Mouse (Mus musculus): ENCODE measurements around the gene Olfr1396.
"Not testable (repeated sequence)": the region's sequence is repeated elsewhere in the genome, so short reads cannot be mapped to it uniquely, and the experiment has no call there.

Olfr1396 gene

GRCm38 (mm10) chr11:49089735-49090507 is 24.8 kb downstream of the Olfr1396 start:
- no peak for DNase-seq

DNA sequence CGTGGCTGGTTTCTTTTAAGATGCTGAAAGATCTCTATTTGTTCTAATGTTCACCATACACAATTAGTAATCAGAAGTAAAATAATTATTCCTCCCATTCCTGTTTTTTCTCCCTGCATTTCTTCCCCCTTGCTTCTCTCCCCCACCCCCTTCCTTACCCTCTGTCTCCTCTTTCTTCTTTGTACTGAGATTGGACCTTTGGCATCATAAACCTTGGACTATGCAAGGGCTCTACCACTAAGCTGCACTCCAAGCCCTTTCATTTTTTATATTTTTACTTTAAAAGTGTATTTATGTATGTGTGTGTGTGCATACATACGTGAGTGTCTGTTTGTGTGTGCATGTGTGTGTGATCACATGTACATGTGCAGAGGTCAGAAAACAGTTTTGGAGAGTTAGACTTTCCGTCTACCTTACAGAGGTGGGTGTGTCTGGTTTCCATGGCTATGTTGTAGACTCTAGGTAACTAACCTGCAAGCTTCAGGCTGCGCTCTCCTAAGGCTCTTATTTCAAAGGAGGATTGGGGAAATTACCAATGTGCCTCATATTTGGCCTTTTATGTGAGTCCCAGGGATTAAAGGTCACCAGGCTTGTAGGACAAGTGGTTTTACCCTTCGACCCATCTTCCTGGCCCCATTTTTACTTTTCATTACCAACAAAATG is 25.6 kb downstream of the Olfr1396 start:
- DNase-seq = no peak

DNA sequence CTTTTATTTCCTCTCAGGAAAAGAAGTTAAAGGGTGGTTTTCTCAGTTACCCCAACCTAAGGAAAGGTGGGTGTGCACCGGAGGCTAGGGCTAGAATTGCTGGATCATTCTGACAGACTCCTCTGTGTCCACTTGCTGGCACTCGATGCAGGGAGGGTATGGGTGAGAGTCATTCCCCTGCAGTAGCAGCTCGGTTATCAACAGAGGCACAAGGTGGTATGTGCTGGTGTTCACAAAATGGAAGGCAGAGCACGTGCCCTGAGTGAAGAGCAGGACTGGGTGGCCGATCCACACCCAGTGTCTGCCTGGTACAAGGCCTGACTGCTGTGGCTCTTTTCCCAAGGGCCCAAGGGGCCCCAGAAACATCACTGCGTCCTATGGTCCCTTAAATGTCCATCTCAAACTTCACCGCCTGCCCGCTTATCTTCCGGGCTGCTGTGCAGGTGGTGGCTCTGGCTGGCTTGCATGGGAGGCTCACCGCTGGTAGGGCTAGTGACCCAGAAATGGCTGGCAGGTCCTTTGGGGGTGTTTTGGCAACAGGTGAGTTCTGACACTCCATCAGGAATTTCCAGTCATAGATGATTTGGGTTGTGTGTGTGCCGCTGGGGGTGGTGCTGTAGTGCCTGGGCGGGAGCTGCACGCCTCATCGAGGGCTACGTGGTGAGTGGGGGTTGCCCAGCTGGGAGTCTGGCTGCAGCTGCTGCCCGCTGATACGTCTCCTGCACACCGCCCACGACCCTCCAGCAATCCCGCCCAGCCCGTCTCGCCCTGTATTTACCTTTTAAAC is 26.7 kb downstream of the Olfr1396 start:
- DNase-seq = peak; percentile 82

DNA sequence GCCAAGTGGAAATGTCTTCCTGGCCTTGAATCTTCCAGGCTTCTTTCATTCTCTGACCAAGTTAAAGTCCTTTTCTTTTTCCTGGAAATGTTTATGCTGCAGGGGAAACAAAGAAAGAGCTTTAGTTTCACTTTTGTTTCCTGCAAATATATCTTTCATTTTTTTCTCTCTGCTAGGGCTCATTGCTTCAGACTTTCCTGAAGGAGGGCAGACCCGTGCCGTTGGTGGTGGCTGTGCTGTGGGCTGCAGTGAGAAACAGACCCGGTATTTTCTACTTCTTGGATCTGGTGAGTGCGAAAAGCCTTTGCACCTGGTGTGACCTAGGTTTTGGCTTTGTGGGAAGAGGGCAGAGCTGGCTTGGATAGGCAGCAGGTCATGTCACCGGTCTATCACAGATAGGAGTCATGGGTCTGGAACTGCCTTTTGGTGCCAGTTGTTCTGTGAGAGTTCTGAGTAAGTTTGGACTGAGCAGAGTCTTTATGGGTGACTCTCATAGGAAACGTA is 27.8 kb downstream of the Olfr1396 start:
- peak; percentile 55 for DNase-seq

GRCm38 (mm10) chr11:49084875-49085274 is 29.8 kb downstream of the Olfr1396 start:
- DNase-seq = peak; percentile 67

DNA sequence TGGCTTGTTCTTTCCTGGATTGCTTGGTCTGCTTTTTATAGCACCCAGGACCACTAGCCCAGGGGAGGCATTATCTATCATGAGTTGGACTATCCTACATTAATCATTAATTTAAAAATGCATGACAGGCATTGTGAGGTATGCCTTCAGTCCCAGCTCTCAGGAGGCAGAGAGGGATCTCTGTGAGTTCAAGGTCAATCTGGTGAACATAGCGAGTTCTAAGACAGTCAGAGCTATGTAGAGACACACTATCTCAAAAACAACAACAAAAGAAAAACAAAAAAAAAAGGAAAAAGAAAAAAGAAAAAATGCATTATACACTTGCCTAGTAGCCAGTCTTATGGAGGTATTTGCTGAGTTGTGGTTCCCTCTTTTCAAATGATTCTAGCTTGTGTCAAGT is 30.3 kb downstream of the Olfr1396 start:
- DNase-seq = no peak

- DNase-seq = no peak
These were observed 30.9 kb downstream of the Olfr1396 start for GRCm38 (mm10) chr11:49083808-49084207.

DNA sequence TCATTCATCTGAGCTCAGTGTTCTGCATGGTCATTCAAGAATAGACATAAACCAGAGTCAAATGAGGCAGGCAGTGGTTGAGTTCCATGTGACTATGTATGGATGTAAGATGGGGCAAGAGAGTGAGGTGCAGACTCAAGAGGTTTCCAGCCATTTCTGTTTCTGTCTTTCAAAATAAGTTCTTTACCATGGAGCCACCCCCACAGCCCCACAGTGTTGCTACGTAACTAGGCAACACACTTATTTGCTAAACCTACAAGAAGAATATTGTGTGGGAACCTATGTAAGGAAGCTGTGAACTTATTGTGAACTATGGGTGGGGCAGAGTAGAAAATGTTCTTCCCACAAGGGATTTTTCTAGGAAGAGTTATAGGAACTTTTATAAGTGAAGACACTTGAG is 31.5 kb downstream of the Olfr1396 start:
- DNase-seq = no peak

- no peak for DNase-seq
These were observed 32.8 kb downstream of the Olfr1396 start for GRCm38 (mm10) chr11:49081886-49082285.

GRCm38 (mm10) chr11:49081356-49081755 is 33.3 kb downstream of the Olfr1396 start:
- no peak for DNase-seq

DNA sequence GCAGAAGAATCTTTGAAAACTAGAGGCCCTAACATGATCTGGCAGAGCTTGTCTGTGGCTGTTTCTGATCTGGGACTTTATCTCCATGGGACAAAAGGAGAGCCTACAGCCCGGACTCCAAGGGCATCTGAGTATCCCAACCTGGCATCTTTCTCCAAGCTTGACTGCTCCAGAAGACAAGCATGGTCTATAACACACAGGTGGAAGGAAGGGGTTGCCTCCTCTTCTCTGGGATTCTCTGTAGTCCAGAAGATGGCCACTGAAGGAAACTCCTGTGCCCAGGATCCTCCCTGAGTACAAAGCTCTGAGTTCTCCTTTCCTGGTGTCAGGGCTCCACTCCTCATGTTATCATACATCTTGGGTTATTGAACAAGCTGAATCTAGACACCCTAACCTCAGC is 34.0 kb downstream of the Olfr1396 start:
- DNase-seq = no peak

- DNase-seq = no peak
These were observed 36.0 kb downstream of the Olfr1396 start for GRCm38 (mm10) chr11:49078719-49079118.

DNA sequence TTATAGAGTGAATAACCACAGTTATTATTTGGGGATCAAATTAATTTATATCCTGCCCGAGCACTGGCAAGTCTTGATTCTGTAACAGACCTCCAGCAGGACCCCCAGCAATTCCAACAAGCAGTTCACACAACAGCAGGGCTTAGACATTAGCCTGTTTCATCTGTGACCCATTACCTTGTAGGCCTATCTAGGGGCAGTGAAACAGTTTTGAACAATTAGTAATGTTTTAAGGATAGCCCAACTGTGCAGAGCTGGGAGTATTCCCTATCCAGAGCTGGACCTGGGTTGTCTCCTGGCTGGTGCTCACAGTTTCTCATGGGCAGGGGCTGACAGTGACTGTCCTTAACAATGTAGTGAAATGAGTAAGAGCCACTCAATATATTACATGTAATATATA is 37.7 kb downstream of the Olfr1396 start:
- no peak for DNase-seq

DNA sequence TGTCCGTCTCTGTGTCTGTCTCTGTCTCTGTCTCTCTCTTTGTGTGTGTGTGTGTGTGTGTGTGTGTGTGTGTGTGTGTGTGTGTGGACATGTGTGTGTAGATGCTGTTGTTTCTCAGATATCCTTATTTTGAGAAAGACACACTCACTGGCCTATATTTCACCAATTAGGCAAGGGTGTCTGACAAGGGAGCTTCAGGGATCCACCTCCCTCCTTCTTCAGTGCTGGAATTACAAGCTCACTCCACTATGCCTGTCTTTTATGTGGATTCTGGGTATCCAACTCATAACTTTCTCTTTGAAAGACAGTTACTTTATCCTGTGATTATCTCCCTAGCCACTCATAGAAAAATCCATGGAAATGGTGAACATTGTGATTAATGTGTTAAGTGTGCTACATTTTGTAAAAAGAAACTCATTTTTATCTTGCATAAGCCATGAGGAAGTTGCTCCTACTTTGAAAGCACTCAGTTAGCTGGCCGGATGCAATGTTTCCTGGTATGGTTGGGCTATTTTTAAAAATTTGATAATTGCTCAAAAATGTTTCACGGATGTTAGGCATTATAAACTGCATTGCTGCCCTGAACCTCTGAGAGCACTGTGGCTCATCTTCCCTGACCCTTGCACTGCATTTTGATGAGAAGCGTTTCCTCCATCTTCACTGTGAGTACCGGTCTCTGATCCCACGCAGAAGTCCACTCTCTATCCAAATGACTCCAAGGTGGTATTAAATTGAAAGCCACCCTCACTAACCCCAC is 38.5 kb downstream of the Olfr1396 start, which contains the start of gene Ifi47:
Gene Ifi47 (plus strand): TSS at position 587 of the 757 bp plus-strand sequence.
- not testable (repeated sequence) for DNase-seq

DNA sequence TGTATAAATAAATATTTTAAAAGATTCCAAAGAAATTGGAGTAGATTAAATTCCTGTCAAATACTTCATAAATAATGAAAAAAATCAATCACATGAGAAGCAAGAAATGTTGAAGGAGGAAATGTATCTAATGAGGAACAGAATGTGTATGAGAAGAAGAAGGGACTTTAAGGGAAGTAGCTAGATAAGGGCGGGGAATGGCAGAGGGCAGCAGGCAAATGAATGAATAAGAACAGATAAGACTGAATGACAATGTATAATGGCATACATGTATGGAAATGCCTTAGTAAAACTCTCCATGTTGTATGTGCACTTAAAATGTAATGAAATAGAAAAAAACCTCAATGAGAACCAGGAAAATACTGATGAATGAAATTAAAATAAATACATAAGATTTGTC is 46.3 kb downstream of the Olfr1396 start:
- no peak for DNase-seq

GRCm38 (mm10) chr11:49063713-49064469 is 50.8 kb downstream of the Olfr1396 start, which contains the start of gene Tgtp2:
Tgtp2 (minus strand) TSS chr11:49064206.
- peak; percentile 30 for DNase-seq

DNA sequence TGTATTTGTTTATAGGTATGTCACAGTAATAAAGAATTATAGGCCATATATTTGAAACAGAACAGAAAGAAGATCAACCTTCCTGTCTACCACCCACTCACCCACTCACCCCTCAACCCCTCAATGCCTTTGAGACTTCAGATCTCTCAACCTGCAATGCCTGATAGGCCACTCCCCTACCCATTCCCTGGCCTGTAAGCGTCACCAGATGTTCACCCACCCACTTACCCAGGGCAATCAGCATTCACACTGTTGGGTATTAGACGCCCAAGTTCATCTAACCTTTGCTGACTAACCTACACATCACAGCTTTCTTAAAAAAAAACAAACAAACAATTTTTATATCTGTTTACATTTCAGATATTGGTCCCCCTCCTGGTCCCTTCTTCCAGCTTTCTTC is 52.8 kb downstream of the Olfr1396 start:
- DNase-seq = peak; percentile 5

- DNase-seq = not testable (repeated sequence)
These were observed 54.6 kb downstream of the Olfr1396 start for GRCm38 (mm10) chr11:49060061-49060460.
